Mouse (Mus musculus): ENCODE measurements around the gene Dpm3. TPM values are rescaled to one million over a fixed set of nuclear protein-coding genes. Genes with fewer than 3 reads are reported as not detected.

The Dpm3 gene
- total and polyA plus RNA-seq, 3 experiments = 52.7 to 228 (median 74.8) TPM

DNA sequence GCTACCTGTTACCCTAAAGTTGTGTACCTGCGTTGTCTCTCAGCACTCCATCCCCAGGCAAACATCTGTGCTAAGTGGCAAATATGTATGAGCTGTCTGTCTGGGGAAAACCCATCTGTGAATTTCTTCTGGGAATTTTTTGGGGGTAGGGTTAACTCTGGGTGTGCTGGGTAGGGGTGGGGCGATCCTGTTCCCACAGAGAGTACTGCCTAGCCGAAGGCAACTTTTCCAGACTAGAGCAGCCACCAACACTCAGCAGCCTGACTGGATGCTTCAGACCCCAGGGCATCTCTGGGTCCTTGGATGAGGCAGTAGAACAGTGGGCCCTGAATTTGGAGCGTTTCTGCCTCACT is 23.1 kb downstream of the Dpm3 start:
- Histone ChIP-seq H3K79me2 (replicated peaks; ENCODE audit: control insufficient read depth, extremely low read depth, insufficient read depth, poor library complexity, severe bottlenecking) (no peaks in the 10 kb centered on the region), H3K36me3 (replicated peaks in 1 of 2; ENCODE audit: control insufficient read depth in 1 of 2, insufficient read depth in 1 of 2, low read length in 1 of 2) (no peaks in the 10 kb centered on the region), H3K4me3 (replicated peaks in 1 of 3; ENCODE audit: low read depth in 2 of 3, low read length in 2 of 3, poor library complexity in 1 of 3) (no peak overlapping the region), H3K4me1 (ENCODE audit: control insufficient read depth in 1 of 2, insufficient read depth in 2 of 2) (peaks cover 20 to 39% of the 10 kb centered on the region in 2 experiments), H3K9me3 (replicated peaks; ENCODE audit: low read length) (no peaks in the 10 kb centered on the region), H3K27me3 (replicated peaks) (peaks cover 7% of the 10 kb centered on the region), H3K9ac (ENCODE audit: insufficient read depth, low read depth) (no peak overlapping the region), H3K4me2 (ENCODE audit: insufficient read depth, low read depth, poor library complexity, severe bottlenecking) (no peak overlapping the region), H3K27ac (ENCODE audit: insufficient read depth, low read depth) (no peak overlapping the region)
- TF ChIP-seq MAZ (IDR thresholded peaks at IDR 0.05; ENCODE audit: low read depth, low read length) (no peak), TCF12 (IDR thresholded peaks at IDR 0.05; ENCODE audit: low read depth, low read length) (no peak), E2F4 (IDR thresholded peaks at IDR 0.05; ENCODE audit: insufficient replicate concordance, low read depth, low read length) (no peak), POLR2A (IDR thresholded peaks at IDR 0.05; ENCODE audit: low read depth, low read length) (no peak), HCFC1 (IDR thresholded peaks at IDR 0.05; ENCODE audit: low read depth, low read length) (no peak), MXI1 (IDR thresholded peaks at IDR 0.05; ENCODE audit: low read depth, low read length) (no peak), MYC (IDR thresholded peaks at IDR 0.05; ENCODE audit: low read depth, low read length) (no peak), IRF4 (IDR thresholded peaks at IDR 0.05; ENCODE audit: low read depth, low read length) (no peak), ZNF384 (IDR thresholded peaks at IDR 0.05; ENCODE audit: low read depth, low read length) (no peak), MAX (IDR thresholded peaks at IDR 0.05; ENCODE audit: low read length) (no peak), GABPA (IDR thresholded peaks at IDR 0.05; ENCODE audit: insufficient replicate concordance, low read depth, low read length) (no peak), SIN3A (IDR thresholded peaks at IDR 0.05; ENCODE audit: low read length) (no peak), PAX5 (IDR thresholded peaks at IDR 0.05; ENCODE audit: low read length) (no peak), CTCF (conservative IDR thresholded peaks at IDR 0.05 in 1 of 2, IDR thresholded peaks at IDR 0.05 in 1 of 2; ENCODE audit: low read depth in 2 of 2, low read length in 2 of 2) (no peak), CHD2 (IDR thresholded peaks at IDR 0.05; ENCODE audit: low read length) (no peak)
- dilution Hi-C loops (cut with MboI; ENCODE audit: extremely low pct_ligation_motif_present, extremely low pct_unique_long_range_greater_than_20kb, low sequenced_read_pairs) (no loop called here), in situ Hi-C loops (cut with MboI; ENCODE audit: low pct_ligation_motif_present, low pct_unique_long_range_greater_than_20kb, low sequenced_read_pairs) (no loop called here)
- DNase-seq (ENCODE audit: extremely low read depth) = no peak

DNA sequence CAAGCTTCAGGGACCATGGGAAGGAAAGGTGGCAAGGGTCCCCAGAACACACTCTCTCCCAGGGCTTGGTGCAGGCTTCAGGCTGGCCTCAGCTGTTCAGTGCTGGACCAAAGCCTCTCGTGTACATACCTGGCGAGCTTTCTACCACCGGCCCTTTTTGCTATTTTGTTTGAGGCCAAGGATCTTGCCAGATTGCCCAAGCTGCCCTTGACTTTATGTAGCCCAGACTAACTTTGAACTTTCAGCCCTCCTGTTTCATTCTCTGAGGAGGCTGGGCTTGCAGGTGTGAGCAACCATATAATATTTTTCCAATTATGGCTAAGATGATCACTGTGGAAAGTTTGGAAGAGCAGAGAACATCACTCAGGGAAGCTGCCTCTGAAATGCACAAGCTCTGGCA is 25.1 kb downstream of the Dpm3 start:
- Histone ChIP-seq H3K9me3 (replicated peaks; ENCODE audit: low read length) (no peaks in the 10 kb centered on the region), H3K27me3 (replicated peaks) (no peaks in the 10 kb centered on the region), H3K4me1 (ENCODE audit: control insufficient read depth in 1 of 2, insufficient read depth in 2 of 2) (peaks cover 20 to 55% of the 10 kb centered on the region in 2 experiments), H3K9ac (ENCODE audit: insufficient read depth, low read depth) (no peak overlapping the region), H3K27ac (ENCODE audit: insufficient read depth, low read depth) (no peak overlapping the region), H3K36me3 (replicated peaks in 1 of 2; ENCODE audit: control insufficient read depth in 1 of 2, insufficient read depth in 1 of 2, low read length in 1 of 2) (no peaks in the 10 kb centered on the region), H3K4me3 (replicated peaks in 1 of 3; ENCODE audit: low read depth in 2 of 3, low read length in 2 of 3, poor library complexity in 1 of 3) (no peak overlapping the region), H3K79me2 (replicated peaks; ENCODE audit: control insufficient read depth, extremely low read depth, insufficient read depth, poor library complexity, severe bottlenecking) (no peaks in the 10 kb centered on the region), H3K4me2 (ENCODE audit: insufficient read depth, low read depth, poor library complexity, severe bottlenecking) (no peak overlapping the region)
- in situ Hi-C loops (cut with MboI; ENCODE audit: low pct_ligation_motif_present, low pct_unique_long_range_greater_than_20kb, low sequenced_read_pairs) = no loop called here
- TF ChIP-seq ETS1 (conservative IDR thresholded peaks at IDR 0.05; ENCODE audit: low read depth, low read length) (no peak), POLR2AphosphoS2 (IDR thresholded peaks at IDR 0.05; ENCODE audit: low read depth, low read length) (no peak), MAX (IDR thresholded peaks at IDR 0.05; ENCODE audit: low read length) (no peak), ZNF384 (IDR thresholded peaks at IDR 0.05; ENCODE audit: low read depth, low read length) (no peak), CHD2 (IDR thresholded peaks at IDR 0.05; ENCODE audit: low read length) (no peak), MXI1 (IDR thresholded peaks at IDR 0.05; ENCODE audit: low read depth, low read length) (no peak), E2F4 (IDR thresholded peaks at IDR 0.05; ENCODE audit: insufficient replicate concordance, low read depth, low read length) (no peak)
- dilution Hi-C loops (cut with MboI; ENCODE audit: extremely low pct_ligation_motif_present, extremely low pct_unique_long_range_greater_than_20kb, low sequenced_read_pairs) = no loop called here
- DNase-seq (ENCODE audit: extremely low read depth) = no peak

Measured in CH12.LX (cell line).